Mouse (Mus musculus) liver (tissue): ENCODE results near the gene Ppp2r5d.

Experiments used
- DNase-seq: peaks from one replicate; pipeline ENCODE4 v3.0.0-alpha.2; 2020; ENCODE audit warnings: mixed read lengths

Ppp2r5d gene

DNA sequence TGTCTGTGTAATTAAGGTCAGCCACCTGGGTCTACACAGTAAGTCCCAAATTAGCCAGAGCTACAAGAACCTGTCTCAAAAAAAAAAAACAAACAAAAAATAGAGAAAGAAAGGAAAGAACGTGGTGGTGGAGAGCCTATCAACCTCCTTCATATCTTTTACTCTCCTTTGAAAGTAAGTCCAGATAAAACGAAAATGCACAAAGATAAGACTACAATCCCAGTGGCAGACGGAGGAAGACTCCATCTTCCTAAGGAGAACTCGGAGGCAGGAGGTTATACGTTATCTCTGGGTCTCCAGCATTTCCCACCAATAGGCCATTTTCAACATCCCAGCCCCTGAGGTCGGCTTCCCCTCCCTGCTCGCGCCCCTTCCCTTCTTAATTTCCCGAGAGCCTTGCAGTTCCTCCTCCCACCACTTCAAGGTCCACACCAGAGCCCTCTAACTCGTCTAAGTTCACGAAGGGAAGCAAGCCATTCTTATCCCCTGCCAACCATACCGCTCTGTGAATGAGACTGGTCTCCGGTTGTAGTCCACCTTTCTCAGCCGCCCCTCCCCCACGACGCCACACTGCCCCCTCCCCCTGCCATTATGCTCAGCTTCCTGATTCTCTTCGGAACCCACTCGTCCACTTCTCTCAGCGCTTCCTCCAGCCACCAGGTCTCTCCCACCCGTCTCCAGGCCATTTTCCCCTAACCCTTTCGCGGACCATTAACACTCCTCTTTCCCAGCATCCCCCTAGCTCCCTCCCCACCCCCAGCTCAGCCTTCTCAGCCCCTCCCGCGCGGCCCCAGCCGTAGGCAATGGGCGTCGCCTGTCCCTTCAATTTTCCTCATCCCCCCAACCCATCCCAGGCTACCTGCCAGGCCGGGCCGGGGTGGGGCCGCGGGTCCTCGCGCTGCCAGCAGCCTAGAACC is 24.8 kb downstream of the Ppp2r5d start:
- peak; percentile 55 for DNase-seq

DNA sequence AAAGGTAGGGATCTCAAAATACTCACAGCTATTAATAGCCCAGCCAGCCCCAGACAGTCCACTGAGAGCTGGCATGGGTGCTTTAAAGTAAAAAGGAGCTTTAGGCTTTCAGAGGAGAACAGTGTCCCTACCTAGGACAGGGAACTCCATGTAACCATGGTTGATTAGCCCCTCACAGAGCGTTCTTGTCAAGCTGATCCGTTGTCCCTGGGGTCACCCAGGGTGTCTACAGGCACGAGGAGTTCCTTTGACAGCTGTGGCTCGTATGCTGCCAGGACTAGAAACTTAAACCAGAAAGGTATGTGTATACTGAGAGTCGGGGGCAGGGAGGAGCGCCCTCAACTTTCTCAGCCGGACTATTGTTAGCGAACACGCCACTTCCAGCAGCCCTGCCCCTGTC is 26.0 kb downstream of the Ppp2r5d start:
- no peak for DNase-seq

DNA sequence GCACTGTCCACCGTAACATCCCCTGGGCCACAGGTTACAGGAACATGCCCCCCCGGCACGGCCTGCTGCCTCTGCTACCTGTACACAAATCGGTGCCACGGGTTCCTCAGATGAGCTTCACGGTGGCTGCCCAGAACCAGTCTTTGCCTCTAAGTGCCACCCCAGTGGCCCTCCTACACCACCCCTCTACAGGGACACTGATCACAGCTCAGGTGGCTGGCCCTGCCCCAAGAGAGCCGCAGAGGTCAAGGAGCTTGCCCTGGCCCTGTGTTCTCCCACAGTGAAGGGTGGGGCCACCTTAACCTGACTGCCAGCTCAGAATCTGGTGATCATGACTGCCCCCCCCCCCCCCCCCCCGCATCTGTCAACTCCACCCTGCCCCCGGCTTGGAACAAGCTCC is 26.5 kb downstream of the Ppp2r5d start, which contains the start of gene Mea1:
TSS of gene Mea1 (plus strand) at position 378 of the 400 bp plus-strand sequence.
- DNase-seq: no peak

DNA sequence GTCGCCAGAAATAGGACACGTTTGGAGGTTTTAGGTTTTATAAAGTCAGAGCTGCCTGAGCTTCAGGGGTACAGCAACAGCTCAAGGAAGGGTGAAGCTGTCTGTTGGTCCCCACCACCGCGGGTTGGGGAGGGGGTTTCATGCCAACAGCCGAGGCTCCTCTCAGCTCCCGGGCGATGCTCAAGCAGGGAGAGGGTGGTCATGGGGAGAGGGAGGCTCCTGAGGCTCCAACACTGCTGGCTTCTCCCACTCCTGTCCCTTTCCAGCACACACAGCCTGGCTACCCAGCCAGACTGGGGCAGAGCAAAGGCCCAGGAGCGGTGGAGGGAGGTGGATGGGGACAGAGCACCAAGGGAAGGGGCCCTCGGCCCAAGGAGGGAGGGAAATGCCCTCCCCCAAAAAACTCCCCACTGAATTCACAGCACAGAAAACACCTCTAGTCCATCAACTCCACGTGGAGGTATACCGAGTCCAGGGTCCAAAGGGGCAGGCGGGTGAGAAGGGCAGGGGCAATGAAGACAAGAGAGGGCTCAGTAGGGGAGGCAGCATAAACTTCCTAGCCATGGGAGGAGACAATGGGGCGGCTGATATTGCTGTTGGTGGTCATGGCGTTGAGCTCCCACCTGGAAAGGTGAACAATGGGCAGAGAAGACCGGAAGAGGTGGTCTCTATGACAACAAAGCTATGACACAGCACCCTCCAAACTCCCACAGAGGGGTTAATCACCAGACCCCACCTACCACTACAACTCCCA is 30.2 kb downstream of the Ppp2r5d start:
- DNase-seq: no peak

DNA sequence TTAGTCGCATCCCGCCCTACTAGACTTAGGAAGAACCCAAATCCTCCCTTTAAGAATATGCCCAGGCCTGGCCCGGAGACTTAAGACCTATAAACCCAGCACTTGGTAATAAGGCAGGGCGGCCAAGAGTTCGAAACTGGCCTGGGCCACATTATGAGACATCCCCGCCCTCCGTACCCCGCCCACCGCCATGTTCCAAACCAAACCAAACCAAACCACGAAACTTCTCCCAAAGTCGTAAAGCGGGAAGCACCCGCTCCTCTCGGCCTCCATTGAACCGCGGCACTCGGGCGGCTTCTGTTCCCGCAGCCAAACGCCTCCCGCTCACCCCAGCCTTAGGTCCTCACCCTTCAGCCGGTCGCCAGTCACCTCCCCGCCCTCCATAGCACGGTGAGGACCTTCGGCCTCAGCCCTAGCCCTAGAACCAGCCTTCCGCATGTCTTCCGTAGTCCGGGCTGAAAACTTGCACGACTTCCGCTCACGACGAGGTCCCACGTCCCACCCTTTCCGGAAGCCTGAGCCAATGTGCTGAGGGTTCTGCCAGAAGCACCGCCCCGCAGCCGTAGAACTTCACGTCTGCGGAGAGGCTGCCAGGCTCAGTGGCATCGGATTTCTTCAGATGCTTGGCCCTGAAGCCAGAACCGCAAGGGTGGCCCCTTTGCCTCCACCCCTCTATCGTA is 30.9 kb downstream of the Ppp2r5d start, which contains the start of gene Rrp36:
TSS of gene Rrp36 (minus strand) at position 503 of the 680 bp plus-strand sequence.
- DNase-seq: peak; percentile 91

DNA sequence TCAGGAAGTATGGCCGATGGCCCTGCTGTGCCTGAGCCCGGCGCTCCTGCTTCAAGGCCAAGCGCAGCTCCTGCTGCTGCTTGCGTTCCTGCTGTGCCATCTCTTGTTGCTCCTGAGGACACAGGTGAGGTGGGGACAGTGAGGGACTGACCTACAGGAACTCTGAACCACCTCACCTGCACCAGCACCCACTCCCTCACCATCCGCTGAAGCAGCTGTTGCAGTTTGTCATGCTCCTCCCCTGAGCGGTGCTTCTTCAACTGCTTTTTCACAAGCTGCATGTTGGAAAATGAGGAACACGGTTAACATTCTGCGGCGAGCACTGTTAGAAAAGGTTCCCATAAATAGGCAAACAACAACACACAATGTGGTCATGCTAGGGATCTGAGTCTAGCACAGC is 35.0 kb downstream of the Ppp2r5d start:
- DNase-seq: no peak

DNA sequence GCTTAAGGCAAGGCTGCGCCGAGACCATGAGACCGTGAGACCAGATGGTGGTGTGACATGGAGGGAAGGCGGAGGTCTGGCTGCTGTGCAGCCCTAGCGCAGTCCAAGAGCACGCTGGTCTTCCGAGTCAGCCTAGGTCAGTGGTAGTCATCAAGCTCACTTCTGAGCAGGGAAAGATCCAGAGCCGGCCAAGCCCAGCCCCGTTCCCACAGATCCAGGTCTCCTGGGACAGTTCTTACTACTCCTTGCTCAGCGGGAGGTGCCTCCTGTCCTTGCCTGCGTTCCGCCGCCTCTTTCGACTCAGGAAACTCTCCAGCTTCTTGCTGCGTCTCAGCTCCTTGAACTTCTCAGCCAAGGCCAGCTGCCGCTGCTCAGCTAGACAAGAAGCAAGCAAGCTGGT is 37.2 kb downstream of the Ppp2r5d start:
- no peak for DNase-seq

DNA sequence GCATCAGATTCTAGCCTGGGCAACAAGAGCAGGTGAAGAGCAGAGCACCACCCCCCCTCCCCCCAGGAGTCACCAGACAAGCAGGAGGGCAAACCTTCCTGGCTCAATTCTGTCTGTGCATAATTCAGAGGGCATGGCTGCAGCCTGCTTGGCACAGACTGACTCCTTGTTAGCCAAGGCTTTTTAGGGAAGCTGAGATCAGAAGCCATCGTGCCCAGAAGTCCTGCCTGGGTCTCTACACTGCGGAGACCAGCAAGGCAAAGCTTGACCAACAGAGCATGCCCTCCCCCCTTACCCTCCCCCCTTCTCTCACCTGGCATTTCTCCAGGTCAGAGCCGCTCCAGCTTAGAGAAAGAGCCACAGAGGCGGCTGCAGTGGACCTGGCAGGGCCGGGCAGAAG is 42.2 kb downstream of the Ppp2r5d start:
- DNase-seq: no peak

DNA sequence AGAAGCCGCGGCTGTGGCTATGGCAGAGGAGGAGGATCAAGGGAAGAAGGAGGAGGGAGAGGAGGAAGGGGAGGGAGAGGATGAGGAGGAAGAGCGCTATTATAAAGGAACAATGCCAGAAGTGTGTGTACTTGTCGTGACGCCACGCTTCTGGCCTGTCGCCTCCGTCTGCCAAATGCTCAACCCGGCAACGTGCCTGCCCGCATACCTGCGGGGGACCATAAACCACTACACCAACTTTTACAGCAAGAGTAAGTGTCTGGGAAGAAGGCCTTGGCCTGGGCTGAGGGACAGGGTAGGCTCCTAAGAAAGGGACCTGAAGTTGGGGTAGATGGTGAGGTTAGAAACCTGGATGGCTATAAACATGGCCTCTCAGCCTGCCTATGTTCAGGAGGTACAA is 42.9 kb downstream of the Ppp2r5d start:
- DNase-seq: no peak

DNA sequence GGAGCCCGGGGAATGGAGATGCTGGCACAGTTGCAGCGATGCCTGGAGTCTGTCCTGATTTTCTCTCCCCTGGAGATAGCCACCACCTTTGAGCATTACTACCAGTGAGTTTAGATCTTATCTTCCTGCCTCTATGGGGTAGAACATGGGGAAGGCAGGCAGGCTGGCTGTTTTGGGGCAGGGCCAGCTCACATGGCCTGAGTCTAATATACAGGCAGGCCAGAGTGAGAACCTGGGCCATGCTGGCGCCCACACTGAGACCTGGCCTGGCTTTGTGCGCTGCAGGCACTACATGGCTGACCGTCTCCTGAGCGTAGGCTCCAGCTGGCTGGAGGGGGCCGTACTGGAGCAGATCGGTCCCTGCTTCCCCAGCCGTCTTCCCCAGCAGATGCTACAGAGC is 43.6 kb downstream of the Ppp2r5d start:
- no peak for DNase-seq

DNA sequence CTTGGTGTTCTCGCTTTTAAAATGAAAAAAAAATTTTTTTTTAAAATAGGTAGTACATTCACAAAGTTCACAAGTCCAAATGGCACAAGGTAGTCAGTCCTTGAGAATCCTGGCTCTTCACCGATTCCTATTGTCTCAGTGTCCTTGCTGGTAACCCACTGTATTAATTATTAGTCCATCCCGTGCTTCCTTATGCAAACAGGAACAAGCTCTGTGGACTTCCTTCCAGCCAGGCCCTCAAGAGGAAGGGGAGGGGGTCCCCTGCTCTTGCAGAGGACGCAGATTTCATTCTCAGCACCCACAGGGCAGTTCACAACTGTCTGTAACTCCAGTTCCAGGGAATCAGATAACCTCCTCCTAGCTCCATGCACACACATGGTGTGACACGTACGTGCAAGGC is 48.9 kb downstream of the Ppp2r5d start:
- no peak for DNase-seq

DNA sequence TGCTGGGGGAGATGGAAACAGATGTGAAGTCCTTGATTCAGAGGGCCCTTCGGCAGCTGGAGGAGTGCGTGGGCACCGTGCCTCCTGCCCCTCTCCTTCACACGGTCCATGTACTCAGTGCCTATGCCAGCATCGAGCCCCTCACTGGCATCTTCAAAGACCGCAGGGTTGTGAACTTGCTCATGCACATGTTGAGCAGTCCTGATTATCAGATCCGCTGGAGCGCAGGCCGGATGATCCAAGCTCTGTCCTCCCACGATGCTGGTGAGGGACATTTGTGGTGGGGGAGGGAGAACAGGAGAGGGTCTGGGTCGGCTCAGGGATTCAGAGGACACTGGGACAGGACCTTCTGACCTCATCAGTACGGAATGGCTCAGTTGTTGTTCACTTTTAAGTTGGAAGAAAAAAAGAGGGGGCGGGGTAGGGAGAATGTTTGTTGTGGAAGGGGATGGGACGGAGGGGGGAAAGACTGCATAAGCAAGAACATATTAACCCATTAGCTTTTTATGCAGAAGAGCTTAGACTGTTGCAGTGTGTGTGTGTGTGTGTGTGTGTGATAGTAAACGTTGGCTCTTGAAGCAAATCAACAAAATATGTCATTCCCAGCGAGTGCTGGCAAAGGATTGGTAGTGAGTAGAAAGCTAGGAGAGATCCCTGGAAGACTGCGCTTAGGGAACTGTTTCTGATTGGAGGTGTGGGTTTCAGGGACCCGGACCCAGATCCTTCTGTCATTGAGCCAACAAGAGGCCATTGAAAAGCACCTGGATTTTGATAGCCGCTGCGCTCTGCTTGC is 53.0 kb downstream of the Ppp2r5d start:
- DNase-seq: no peak

DNA sequence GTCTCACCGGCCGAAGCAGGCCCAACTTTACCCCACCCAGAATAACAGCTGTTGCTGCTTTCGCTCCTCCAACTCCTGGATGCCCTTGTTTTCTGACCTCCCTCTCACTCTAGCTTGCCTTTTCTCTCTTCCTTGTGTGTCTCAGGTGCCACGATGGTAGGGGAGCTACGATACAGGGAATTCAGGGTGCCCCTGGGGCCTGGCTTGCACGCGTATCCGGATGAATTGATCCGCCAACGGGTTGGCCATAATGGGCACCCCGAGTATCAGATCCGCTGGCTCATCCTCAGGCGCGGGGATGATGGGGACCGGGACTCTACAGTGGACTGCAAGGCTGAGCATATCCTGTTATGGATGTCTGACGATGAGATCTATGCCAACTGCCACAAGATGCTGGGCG is 53.6 kb downstream of the Ppp2r5d start:
- no peak for DNase-seq

DNA sequence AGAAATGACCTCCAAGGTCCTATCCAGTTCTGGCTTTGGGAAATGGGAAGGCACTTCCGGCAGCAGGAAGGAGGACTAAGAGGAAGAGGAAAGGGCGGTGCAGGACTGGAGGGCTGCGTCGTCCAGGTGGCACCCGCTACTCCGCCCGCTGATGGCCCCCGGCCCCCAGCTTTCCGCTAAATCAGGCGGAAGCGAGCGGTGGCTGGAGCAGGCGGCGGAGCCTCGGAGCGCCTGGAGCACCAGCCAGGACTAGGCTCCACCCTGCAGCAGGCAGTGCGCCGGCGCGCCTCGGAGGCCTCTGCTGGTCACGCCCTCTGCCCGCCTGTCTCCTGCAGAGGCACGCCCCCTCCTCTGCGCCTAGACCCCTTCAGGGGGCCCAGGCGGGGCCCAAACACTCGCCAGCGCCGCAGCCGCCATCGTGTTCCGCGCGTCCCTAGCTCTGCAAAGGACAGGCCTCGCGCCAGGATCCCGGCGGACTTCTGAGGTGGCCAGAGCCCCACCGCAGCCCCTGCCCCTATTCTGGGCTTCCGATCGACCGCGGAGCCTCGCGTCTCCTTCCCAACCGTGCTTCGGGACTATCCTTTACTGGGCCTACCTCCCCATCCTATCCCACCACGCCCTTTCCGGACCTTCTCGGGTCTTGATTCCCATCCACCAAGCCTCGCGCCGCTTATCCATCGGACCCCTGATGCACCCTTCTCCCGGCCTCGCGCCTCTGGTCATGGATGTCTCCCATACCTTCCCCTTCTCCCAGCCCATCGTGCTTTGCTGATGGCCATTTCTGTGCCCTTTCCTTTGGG is 54.5 kb downstream of the Ppp2r5d start, which contains the start of gene Cul7:
TSS of gene Cul7 (plus strand) at position 106 of the 800 bp plus-strand sequence.
- DNase-seq: peak; percentile 94

DNA sequence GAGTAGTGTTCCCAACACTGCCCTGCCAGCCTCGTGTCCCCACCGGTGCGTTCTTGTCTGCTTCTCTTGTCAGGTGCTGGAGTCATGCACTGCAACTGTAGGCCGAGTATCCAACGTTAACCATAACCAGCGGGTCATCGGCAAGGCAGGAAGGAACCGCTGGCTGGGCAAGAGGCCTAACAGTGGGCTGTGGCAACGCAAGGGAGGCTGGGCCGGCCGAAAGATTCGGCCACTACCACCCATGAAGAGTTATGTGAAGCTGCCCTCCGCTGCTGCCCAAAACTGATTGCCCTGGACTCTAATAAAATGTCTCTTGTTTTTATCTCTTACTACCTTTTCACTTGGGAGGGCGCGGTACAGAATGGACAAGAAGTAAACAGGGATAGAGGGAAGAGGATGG is 55.1 kb downstream of the Ppp2r5d start:
- no peak for DNase-seq

DNA sequence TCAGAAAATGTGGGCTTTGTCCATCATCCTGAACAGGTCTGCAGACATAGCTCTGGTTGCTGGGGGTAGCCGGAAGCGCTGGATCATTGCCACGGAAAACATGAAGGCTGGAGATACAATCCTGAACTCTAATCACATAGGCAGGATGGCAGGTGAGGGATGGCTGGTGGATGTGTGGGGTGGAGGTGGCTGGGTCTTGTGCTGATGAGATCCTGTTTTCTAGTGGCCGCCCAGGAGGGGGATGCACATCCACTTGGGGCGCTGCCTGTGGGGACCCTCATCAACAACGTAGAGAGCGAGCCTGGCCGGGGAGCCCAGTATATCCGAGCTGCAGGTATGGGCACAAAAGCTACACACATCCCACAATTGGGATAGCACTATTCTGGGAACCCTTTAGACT is 56.5 kb downstream of the Ppp2r5d start:
- no peak for DNase-seq

DNA sequence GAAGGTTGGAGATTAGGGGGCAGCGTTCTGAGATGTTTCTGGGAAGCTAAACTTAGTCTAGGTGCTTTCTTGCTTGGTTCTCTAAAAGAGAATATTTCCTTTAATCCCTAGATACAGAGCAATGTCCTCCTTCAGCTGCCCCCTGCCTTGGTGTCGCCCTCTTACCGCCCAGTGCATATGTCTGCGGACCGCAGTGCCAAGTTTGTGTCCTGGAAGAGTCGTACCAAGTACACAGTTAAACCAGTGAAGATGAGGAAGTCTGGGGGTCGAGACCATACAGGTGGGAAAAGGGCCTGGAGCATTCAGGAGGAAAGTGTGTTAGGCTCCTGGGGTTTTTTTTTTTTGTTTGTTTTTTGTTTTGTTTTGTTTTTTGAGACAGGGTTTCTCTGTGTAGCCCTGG is 57.6 kb downstream of the Ppp2r5d start:
- no peak for DNase-seq

DNA sequence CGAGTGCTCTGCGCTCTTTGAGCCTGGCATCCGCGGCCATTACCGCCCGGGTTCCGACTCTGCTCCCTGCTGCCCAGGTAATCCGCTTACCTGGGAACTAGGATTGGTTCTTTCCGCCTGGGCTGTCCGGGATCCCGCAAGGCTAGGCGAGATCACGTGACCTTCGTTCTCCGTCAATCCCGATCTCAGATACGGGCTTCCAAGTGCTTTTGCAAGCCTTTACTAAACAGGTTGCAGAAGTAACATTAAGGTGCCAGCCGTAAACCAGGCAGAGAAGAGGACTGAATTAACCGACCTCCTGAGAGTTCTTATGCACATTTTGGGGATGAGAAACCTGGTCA is 58.6 kb downstream of the Ppp2r5d start:
- no peak for DNase-seq

DNA sequence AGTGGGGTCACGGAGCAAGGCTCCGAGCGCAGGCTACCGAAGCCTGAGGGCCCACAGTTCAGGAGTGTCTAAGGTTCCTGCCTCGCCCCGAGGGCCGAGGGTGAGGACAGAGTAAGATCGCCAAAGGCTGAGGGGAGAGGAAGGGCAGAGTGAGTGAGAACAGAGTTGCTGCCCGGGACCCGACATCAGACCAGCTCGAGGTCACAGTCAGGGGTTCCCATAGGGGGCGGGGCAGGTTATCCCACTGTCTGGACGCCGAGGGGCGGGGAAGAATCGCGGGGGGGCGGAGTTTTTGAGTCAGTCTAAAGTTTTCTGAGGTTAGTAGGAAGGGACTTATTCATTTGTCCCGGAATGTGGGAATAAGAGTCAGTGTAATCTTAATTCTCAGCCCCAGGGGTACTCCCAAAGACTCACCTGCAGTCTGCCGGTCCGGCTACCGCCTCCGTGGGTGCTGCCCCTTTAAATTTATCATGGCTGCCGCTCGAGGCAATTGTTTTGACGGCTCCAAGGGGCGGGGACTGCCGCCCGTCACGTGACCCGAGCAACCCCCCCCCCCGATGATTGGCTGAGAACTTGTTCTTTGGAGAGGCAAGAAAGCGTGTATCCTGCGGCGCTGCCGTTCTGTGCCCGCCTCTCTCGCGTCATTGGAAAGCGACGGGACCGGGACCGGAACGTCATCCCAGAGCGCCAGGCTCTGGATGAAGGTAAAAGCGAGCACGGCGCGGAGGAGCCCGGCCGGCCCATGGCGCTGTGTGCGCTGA is 59.2 kb downstream of the Ppp2r5d start, which contains the start of the genes Klc4 and Mrpl2:
TSS of gene Klc4 (minus strand) at position 462 of the 761 bp plus-strand sequence.
TSS of gene Mrpl2 (plus strand) at position 669 of the 761 bp plus-strand sequence.
- DNase-seq: peak; percentile 98

DNA sequence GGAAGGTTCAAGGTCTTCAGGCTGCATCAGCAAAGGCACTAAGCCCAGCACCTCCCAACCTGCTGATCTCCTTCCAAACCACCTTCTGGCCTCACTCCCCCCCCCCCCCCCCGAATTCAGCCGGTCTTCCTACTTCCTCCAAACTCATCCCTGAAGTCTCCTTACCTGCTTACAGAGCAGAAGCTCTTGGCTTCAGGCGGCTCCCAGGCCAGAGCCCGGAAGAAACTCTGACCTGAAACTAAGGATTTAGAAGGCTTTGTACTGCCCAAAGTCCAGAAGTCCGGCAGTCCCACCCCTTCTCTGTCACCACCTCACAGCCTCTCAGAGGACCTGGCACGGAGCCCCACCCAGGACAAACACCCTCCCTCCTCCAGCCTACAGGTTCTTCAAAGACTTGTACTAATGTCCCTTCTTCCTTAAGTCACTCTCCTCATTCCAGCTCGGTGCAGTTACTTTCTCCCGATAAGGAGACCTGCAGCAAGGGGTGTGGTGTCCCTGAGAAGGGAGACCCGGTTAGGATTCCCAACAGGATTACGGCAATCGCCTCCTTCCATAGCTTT is 59.9 kb downstream of the Ppp2r5d start:
- DNase-seq: peak; percentile 53
